Mouse (Mus musculus) spleen, postnatal 10 days (tissue): Measurements from ENCODE around the gene Adamts15.

Experiments used
- DNase-seq, 2 experiments: peaks; one replicate each; pipeline ENCODE4 v3.0.0; 2021 to 2022; ENCODE audit warnings: low spot score in 2 of 2

The Adamts15 gene

DNA sequence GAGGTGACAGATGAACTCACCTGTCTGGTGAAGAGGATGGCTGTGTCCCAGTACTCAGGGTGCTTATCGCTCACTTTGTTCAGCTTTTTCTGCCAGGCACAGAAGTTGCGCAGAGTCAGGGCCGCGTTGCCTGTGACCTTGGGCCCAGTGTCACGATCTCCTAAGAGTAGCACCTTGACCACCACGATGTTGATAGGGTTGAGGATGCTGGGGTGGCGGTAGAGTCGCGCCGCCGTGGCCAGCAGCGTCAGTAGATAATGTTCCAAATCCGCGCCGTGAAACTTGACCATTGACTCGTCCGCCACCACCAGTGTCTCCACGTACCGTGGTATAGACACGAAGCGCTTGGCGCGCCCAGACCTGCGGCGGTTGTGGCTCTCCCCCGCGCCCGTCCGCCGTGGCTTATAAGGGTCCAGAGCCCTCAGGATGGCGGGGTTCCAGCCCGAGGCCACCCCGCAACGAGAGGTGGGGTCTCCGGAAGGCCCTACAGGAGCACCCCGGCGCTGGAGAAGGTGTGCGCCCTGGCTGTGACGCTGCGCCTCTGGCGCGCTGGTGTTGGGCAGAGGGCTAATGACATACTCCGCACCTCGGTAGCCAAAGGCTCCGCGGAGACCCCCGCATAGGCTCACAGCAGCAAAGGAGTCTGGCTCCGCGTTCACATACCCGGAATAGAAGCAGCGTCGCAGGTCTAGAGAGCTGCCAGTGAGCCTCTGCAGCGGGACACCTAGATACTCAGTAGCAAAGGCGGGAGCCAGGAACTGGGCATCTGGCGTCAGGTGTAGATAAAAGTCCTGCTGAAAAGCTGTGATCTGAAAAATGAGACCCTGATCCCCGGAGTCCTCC, 770 bp downstream of the Adamts15 start:
- no peak for DNase-seq

DNA sequence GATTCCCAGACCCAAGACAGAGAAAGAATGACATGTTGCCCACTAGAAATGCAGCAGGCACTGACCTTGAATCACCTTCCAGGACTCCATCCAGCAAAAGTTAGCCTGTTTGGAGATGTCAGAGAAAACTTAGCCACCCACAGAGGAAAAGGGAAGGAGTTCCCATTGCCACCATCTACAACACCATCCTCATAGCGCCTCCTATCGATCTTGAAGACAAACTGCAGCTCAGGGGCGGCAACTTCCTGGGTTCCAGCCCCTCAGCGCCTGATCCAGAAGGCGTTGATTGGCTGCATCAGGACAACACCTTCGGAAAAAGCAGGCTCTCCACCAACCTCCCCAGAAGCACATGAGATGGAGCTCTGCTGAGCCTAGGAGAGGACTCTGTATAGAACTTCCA, 1.5 kb downstream of the Adamts15 start:
- no peak for DNase-seq

DNA sequence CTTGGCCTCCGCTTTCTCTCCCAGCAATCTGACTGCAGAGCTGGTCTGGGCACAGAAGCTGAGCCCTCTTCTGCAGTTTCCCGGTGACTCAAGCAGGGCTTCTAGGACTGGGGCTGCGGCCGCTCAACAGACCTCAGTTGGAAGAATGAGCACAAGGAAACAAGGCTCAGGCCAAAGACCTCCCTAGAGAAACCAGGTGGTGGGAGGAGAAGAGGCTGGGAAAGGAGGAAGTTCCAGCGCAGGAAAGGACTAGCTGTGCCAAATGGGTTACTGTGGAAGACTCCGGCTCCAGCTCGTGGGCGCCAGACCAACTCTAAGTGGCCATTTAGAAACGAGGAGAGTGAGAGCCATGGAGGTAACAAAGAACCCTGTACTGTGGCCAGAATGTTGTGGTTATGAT, 2.6 kb downstream of the Adamts15 start:
- DNase-seq, result no peak

DNA sequence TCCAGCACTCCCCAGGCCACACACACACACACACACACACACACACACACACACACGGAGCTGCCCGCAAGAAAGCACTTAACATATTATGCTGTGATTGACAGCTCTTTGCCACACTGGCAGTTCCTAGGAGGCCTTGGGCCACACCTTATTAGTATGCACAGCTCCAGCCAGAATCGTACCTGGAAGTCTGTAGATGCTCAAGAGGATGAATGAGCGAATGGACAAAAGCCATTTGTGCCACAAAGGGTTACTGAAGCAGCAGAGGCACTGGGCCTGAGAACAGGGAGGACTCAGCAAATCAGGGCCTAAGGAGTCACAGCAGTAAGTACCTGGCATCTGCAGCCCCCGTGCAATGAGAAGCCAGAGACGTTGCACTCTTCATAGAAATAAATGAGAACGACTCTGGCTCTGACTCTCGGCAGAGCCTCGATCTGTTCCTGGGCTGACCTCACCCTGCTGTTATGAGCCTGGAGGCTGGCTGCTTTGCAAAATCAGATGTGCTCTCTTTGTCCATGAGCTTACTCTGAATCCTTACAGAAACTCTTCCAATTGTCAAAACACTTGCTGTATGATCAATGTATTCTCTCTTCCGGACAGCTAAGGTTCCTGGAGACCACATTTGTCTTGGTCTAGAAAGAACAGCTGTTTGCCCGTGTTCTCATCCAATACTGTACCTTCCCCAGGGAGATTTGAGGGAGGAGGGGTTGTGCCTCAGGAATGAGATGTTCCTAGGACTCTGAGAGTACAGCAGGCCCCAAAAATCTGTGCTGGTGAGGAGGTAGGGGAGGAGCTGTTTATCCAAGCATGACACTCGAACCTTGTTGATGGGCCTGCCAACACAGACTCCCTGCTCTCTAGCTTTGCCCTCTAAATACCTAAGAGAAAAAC, 3.5 kb downstream of the Adamts15 start:
- no peak for DNase-seq

DNA sequence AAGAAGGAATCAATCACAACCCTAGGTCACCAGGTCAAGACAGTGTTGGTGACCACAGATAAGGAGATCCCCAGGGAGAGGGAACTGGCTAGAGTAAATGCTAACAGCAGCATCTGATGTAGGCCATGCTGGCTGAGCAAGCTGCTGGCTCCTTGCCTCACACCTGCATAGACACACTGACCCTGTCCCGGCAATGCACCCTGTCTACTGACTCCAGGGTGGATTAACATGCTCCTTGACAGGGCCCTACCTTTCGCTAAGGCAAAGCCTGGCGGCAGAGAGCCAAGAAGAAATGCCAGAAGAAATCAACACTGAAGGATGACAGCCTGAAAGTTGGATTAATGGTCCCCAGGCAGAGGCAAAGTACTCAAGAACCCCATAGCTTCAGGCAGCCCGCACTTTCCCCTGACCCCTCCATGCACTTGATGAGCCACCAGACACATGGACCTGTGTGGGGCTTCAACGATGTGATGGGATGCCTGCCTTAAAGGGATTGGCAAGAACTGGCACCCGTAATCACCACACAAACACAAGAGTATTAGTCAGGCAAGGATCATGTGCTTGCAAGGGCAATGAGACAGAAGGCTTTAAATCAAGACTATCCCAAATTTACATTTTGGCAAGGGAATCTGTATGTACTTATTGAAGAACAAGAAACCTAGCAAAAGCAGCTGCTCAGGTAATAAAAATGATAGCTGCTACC, 5.8 kb downstream of the Adamts15 start:
- DNase-seq, result no peak

DNA sequence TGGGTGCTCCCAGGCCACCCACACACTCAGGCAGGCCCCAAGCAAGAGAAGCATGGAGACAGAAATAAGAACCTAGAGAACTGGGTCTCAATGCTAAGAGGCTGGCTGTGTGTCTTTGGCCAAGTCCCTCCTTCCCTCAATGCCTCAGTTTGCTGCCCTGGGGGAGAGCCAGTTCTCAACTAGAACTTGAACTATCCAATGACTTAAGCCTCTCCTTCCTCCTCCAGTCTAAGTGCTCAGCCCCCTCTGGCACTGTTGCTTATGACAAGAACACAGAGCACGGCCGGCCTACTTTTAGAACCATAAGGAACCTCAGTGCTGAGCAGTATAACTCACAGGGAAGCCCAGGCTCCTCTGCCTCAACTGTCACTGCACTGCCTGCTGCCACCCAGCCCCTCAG, 8.0 kb downstream of the Adamts15 start:
- DNase-seq, result no peak

DNA sequence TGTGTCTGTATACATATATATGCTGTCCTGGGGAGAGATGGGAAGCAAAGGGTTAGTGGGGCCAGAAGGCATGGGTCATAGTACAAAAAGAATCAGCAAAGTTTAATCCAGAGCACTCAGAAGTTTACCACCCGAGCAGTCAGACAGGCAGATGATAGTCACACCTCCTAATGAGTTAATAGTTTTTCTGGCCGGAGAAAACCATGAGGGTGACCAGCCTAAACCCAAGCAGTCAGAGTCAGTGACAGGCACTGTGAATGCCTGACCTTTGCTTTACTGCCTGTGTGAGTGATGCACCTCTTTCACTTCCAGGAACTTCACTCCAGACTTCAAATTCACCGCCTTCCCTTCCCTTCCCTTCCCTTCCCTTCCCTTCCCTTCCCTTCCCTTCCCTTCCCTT, 8.8 kb downstream of the Adamts15 start:
- no peak for DNase-seq

DNA sequence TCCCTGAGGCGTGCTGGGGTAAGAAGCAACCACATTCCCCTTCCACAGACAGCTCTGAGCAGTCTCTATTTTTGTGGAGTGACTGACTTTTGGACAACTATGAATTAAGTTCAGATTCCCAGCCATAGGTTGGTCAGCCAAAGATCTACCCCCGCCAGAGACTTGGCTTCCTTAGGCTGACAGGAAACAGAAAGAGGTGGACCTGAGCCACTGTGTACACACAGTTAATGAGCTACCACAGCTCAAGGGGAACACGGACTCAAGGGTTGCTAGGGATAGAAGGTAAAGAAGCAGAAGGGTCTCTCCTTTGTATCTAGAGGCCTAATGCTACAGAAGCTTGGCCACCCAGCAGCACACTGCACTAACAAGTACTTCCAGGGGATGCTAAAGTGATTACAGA, 10.1 kb downstream of the Adamts15 start:
- no peak for DNase-seq

DNA sequence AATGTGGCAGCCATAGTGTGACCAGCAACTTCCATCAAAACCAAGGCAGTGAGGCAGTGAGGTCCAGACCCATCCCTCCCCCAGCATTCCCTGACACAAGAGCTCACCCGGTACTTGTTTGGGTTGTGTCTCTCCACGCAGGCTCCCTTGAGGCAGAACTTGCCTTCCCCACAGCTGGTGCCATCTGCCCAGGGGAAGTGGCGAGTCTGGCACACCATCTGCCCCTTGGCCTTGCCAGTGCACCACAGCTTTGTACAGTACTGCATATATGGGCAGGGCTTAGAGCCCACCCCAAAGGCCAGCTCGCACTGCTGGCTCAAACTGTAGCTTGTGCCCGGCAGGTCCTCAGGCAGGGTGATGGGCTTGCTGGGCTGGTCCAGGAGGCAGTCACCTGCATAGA, 11.8 kb downstream of the Adamts15 start:
- DNase-seq, result no peak

DNA sequence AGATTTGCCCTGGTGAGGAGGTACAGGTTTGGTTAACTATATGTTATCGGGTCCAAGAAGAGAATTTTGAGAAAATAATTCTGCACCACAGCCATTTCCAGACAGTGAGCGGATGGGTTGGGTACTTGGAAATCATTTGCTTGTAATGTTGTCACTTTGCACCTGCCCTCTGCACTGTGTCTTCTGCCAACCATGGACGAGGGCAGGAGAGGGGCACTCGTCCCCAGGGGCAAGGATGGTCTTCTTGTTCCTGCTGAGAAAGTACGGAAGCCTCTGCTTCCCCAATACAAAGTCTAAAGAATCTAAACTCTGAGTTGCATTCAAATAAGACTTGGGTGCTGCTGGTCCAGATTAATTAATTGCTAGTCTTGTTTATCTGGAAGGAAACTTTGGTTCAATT, 13.3 kb downstream of the Adamts15 start:
- DNase-seq, result no peak

DNA sequence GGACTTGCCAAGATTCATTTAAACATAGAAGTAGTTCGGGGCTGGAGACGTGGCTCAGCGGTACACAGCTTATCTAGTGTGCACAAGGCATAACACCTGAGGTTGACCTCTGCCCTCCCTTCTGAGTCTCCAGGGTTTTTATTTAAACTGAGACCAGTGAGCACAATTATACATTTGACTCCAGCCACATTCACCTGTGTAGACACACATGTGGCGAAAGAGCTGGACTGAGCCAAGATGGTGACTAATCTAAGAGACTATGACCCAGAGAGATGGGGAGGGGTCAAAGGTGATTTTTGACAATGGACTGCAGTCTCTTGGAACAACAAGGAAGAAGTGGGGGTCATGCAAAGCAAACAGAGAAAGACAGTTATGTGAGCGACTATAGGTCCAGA, 14.0 kb downstream of the Adamts15 start:
- DNase-seq, result no peak

DNA sequence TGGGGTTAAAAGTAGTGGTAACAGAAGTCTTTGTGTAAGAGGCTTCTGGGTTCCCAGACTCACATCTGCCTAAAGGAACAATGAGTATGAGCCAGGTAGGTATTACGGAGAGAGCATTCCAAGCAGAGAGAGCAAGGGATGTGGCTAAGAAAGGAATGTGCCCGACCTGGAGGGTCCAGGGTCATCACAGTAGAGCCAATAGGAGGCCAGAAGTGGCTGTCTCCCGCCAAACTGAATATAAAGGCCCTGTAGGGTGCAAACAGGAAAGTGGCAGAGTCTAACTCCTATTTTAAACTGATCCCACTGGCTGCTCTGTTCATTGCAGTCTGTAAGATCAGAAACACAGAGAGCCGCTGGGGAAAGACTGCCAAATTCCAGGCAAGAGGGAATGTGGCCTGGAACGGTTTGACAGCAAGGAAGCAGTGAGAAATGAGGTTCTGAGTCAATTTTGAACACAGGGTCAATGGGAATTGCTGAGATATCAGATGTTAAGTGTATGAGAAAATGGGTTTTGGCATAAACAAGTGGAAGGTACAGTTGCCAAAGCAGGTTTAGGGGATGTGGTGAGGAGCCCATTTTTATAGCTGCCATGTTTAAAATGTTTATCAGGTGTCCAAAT, 14.5 kb downstream of the Adamts15 start:
- DNase-seq, result no peak

DNA sequence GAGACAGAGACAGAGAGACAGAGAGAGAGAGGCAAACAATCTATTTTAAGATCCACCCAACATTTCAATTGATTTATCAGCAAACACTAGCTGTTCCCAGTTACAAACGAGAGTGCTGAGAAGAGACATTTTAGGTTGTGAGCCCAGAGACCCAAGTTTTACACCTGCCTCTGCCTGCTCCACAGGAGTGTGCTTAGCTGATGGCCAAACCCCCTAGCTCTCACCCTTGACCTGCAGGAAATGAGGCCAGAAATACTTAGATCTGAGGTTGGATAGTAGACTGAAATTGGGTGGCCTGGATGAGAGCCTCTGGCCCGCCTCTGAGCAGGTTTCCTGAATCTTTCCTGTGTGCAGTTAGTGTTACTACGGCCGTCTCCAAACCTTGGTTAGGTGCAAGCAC, 15.8 kb downstream of the Adamts15 start:
- no peak for DNase-seq

DNA sequence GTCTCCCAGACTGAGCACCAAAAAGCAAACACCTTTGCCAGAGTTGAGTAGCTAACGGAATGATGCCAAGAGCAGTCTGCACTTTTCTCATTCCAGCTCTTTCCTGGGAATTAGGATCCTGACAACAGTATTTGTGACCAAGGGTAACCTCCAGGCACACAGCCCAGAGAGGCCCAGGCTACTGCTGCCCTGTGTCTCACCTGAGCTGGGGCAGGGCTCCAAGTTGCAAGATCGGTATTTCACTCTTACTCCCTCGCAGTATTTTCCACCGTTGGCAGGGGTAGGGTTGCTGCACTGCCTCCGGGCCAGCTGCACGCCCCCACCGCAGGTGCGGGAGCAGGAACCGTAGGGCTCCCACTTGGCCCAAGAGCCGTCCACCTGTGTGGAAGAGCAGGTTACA, 16.4 kb downstream of the Adamts15 start:
- DNase-seq, result no peak

DNA sequence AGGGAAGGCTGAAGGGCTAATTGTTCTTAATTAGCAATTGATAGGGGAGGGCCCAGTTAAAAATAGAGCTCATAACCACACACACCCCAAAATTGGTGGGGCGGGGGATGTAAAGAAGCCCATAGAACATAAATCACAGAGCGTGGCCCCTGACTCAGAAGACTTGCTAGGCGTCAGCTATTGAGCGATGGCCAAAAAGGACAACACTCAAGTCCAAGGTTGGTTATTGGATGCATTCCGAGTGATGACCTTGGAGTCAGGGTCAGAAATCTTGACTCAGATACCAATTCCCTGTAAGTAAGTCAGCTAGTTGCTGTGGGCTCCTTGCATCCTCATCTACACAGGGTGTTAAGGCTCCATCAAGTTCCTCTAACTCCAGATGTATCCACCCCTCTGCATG, 19.0 kb downstream of the Adamts15 start:
- no peak for DNase-seq

DNA sequence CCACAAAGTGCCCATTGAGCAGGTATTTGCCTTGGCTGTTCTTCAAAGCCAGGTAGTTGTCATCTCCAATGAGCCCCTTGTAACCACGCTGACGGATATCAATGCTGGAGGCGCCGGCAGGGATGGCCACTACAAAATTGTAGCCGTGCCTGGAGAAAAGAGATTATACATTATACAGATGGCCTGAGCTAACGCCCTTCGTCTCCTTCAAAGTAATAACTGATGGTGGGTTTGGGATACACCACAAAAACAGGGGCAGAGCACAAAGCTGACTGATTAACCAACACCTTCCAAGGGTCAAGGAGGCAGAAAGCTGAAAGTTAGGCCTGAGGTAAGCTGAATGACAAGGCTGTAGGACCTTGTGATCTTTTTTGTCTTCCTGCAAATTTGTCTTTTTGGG, 19.6 kb downstream of the Adamts15 start:
- no peak for DNase-seq

DNA sequence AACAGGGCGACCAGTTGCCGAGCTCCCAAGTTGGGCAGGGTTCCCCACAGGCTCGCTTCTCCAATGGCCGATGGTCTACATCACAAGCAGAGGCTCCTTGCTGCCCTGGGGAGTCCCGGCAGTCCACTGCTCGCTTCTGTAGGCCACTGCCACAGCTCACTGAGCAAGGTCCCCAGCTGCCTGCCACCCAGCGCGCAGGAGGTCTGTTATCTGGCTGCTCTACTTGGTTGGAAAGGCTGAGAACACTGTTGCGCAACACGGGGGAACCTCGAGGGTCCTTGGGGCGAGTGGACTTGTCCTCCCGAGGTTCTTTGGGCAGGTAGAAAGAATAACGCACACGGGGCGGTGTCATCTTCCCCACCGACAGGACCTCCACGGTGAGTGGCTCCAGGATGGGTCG, 20.1 kb downstream of the Adamts15 start:
- DNase-seq, result no peak

DNA sequence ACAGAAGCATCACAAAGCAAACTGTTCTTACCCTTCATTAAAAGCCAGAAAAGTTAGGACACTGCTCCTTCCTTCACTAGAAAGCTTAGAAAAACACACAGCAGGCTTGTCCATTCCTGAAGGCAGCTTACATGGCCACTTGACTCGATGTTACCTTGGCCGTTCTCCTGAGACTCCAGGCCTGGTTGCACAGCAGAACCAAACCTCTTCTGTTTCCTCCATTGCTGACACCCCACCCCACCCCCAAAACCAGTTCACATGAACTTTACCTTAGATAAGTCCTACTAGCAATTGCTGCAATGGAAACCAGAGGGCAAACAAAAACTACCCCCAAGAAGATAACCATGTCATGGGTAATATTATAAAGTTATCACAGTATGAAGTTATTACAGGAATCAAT, 25.1 kb downstream of the Adamts15 start:
- DNase-seq, result no peak

DNA sequence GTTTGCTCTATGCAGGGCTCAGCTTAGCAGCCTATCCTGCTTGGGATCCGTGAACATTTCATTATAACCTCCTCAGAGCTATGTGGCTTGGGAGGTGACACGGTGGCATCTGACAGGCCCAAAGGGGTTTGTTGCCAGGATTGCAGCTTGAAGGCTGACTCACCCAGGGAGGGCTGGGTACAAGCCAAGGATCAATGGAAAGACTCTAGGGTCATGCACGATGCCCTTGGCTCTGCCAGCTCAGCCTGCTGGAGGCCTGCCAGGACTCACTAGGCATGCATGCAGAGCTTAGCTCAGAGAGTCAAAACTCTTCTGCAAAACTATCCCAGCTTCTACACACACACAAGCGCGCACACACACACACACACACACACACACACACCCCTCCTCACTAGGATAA, 25.5 kb downstream of the Adamts15 start:
- DNase-seq, result peak in 1 of 2 experiments; percentile 19

DNA sequence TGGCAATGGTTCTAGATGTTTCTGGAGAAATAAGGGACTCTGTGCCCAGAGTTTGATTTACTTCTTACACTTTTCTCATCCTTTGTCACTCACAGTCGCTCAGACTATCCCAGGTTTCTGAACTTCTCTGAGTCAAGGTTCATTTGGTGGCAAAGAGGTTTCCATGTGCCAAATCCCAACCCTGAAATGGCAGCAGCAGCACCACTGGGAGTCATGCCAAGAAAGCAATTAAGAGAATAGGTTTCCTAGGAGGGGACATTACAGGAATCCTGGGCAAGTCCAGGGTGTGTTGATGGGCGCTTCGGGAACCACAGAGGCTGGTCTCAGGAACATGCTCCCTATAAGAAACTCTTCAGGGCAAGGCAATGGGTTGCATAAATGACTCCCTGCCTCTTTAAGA, 26.6 kb downstream of the Adamts15 start:
- DNase-seq, result no peak

DNA sequence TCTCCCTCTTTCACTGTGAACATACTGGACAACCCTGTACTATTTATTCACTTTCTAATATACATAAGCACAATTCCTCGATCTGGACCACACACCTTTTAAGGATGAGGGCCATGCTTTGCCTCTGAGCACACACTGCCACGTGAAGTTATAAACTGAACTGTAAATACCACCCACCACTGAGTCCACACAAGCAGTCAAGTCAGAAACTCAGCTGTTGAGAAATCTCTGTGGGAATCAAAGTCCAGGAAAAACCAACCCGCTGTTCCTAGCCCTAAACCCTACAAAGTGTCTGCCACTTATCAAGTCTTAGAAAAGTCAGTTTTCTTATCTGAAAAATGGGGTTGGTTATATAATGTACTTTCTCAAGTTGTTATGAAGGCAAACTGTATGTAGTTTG, 36.0 kb downstream of the Adamts15 start:
- DNase-seq, result no peak

DNA sequence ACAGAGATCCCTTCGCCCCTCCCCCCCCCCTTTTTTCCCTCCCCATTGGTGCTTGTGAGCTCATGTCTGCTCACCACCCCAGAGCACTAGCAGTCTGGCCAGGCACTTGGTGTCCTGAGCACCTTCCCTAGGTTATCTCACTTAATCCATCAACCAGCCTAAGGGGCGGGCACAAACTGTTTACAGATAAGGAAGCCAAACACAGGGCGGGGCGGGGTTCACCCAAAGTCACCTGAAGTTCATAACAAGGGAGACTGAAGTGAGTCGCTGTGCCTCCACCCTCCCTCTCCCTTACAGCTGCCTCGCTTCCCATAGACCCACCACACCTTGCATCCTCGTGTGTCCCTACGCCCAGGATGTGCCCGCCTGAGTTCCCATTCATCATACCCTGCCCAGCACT, 41.7 kb downstream of the Adamts15 start:
- DNase-seq, result no peak
